Mouse (Mus musculus) heart, postnatal 0 days (tissue): ENCODE measurements around the gene Rfwd3. TPM values are rescaled to one million over a fixed set of nuclear protein-coding genes. Genes with fewer than 3 reads are reported as not detected.
"Not testable (repeated sequence)": the region's sequence is repeated elsewhere in the genome, so short reads cannot be mapped to it uniquely, and the experiment has no call there.

Experiments
- ATAC-seq: fragments of 200-750 bp; cut with Nextera tagmentation; 2 replicates; pipeline ENCODE4 v1.8.0; 2017; ENCODE audit warnings: low read depth, moderate number of reproducible peaks, moderate library complexity; ENCODE audit not compliant: insufficient read depth
- DNase-seq: peaks from one replicate; pipeline ENCODE4 v3.0.0-alpha.2; 2016; ENCODE audit warnings: low spot score
- H3K27ac ChIP-seq: fragments of 300-500 bp; sonication (generic); 2 replicates; pipeline ENCODE4 v1.5.1; 2014; ENCODE audit warnings: low read depth, mild to moderate bottlenecking
- H3K27me3 ChIP-seq: fragments of 300-500 bp; sonication (generic); 2 replicates; pipeline ENCODE4 v1.6.1; 2014; ENCODE audit warnings: low read length, mixed read lengths; ENCODE audit not compliant: control insufficient read depth, insufficient read depth
- H3K36me3 ChIP-seq: fragments of 300-500 bp; sonication (generic); replicated peaks from 2 replicates; pipeline ENCODE4 v1.6.1; 2014; ENCODE audit warnings: low read length, mixed read lengths; ENCODE audit not compliant: control insufficient read depth, insufficient read depth
- H3K4me1 ChIP-seq: fragments of 300-500 bp; sonication (generic); 2 replicates; pipeline ENCODE4 v1.6.1; 2014; ENCODE audit warnings: antibody characterized with exemption; ENCODE audit not compliant: control insufficient read depth, insufficient read depth
- H3K4me2 ChIP-seq: fragments of 300-500 bp; sonication (generic); 2 replicates; pipeline ENCODE4 v1.6.1; 2014; ENCODE audit warnings: low read depth, mild to moderate bottlenecking, low read length, moderate library complexity
- H3K4me3 ChIP-seq: fragments of 300-500 bp; sonication (generic); 2 replicates; pipeline ENCODE4 v1.5.1; 2014; ENCODE audit warnings: low read depth, low read length
- H3K9ac ChIP-seq: fragments of 300-500 bp; sonication (generic); replicated peaks from 2 replicates; pipeline ENCODE4 v1.6.1; 2014; ENCODE audit warnings: low read depth, low read length, mixed read lengths
- H3K9me3 ChIP-seq: fragments of 300-500 bp; sonication (generic); replicated peaks from 2 replicates; pipeline ENCODE4 v1.6.1; 2016; ENCODE audit warnings: low read length; ENCODE audit not compliant: control insufficient read depth
- CTCF ChIP-seq: IDR thresholded peaks from 2 replicates; pipeline ENCODE4 v1.5.1; 2016; ENCODE audit warnings: antibody characterized with exemption, control low read depth, low read depth
- EP300 ChIP-seq: IDR thresholded peaks from 2 replicates; pipeline ENCODE4 v1.6.1; 2016; ENCODE audit warnings: antibody characterized with exemption, low read depth
- WGBS: fragments of 180-500 bp; shearing (Covaris S2); extraction: QIAGEN DNeasy Blood & Tissue Kit; methylation state at CpG from one replicate; pipeline ENCODE4 v1.1.7; 2014; 5-methylcytosine and 5-hydroxymethylcytosine counted together
- polyA plus RNA-seq: library from polyadenylated mRNA; unstranded; fragments of >200 nt; fragmentation: Nextera tagmentation; extraction: Ambion mirVana; gene quantifications from 2 replicates; pipeline ENCODE4 v1.2.1, GENCODE M21; 2015
- total RNA-seq: library from RNA; depleted of rRNA; stranded (reverse); fragments of >200 nt; gene quantifications from 2 replicates; pipeline ENCODE4 v1.2.3, GENCODE M21; 2014; ENCODE audit warnings: low replicate concordance

The Rfwd3 gene
- total and polyA plus RNA-seq, 2 experiments from 2014 or later = 16.0 to 32.7 TPM

GRCm38 (mm10) chr8:111305031-111305730, 5.2 kb upstream of the Rfwd3 start:
- H3K9me3 ChIP-seq = no peaks in the 10 kb centered on the region
- ATAC-seq (no peak), DNase-seq (peak; percentile 19)
- whole genome bisulfite sequencing = 21% methylated on average over 5 of the region's 5 CpGs
- 0 out of 2 replicates have a peak overlapping the region, but pooled peaks have one; percentile 15 for H3K4me2 ChIP-seq
- H3K4me3 ChIP-seq = no peak overlapping the region
- H3K36me3 ChIP-seq = no peaks in the 10 kb centered on the region
- no peak overlapping the region for H3K9ac ChIP-seq
- H3K27me3 ChIP-seq = no peaks in the 10 kb centered on the region
- no peaks in the 10 kb centered on the region for H3K4me1 ChIP-seq
- H3K27ac ChIP-seq = peak overlapping the region; percentile 34; the same call in 1 of the 2 replicates
- TF ChIP-seq CTCF = no peak

DNA sequence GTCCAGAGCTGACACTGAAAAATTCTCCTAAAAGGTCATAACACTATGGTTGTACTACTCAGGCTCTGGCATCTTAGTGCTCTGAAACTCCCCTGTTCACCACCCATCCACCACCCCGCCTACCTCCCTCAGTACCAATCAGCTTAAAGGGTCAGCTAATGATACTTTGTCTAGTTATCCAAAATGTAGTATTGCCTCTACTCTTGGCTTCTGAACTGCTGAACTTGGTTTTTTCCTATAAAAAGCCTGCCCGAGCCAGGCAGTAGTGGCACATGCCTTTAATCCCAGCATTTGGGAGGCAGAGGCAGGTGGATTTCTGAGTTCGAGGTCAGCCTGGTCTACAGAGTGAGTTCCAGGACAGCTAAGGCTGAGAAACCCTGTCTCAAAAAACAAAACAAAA, 4.3 kb upstream of the Rfwd3 start:
- H3K4me3 ChIP-seq = no peak overlapping the region
- no peak for ATAC-seq
- TF ChIP-seq CTCF (no peak), EP300 (no peak)
- DNase-seq = no peak
- H3K9ac ChIP-seq = no peak overlapping the region
- 81% methylated on average over 3 of the region's 3 CpGs for WGBS
- no peaks in the 10 kb centered on the region for H3K27me3 ChIP-seq
- H3K27ac ChIP-seq = no peak overlapping the region
- H3K4me2 ChIP-seq = no peak overlapping the region
- H3K9me3 ChIP-seq = no peaks in the 10 kb centered on the region
- H3K36me3 ChIP-seq = no peaks in the 10 kb centered on the region
- no peaks in the 10 kb centered on the region for H3K4me1 ChIP-seq

- not testable (repeated sequence) for H3K4me3 ChIP-seq, H3K27ac ChIP-seq, H3K36me3 ChIP-seq, H3K9ac ChIP-seq, ATAC-seq, H3K4me2 ChIP-seq, H3K27me3 ChIP-seq, H3K9me3 ChIP-seq, DNase-seq, H3K4me1 ChIP-seq
- 70% methylated on average over 5 of the region's 5 CpGs for WGBS
Observed at GRCm38 (mm10) chr8:111303076-111303803, 3.2 kb upstream of the Rfwd3 start.

- peaks cover 12% of the 10 kb centered on the region for H3K4me1 ChIP-seq
- H3K9me3 ChIP-seq = no peaks in the 10 kb centered on the region
- 63% methylated on average over 11 of the region's 11 CpGs for WGBS
- H3K36me3 ChIP-seq = peaks cover 11% of the 10 kb centered on the region
- no peak overlapping the region for H3K9ac ChIP-seq
- TF ChIP-seq CTCF (peak; percentile 16; the same call in 1 of the 2 replicates), EP300 (no peak)
- H3K27ac ChIP-seq = peak overlapping the region; percentile 51; the same call in 1 of the 2 replicates
- H3K4me3 ChIP-seq = peak overlapping the region; percentile 99; the same call in 1 of the 2 replicates
- H3K27me3 ChIP-seq = no peaks in the 10 kb centered on the region
- no peak for ATAC-seq
- DNase-seq = no peak
- H3K4me2 ChIP-seq = peak overlapping the region; percentile 46
Observed at GRCm38 (mm10) chr8:111300597-111301546, 850 bp upstream of the Rfwd3 start.

- H3K4me3 ChIP-seq = peak overlapping the region; percentile 99
- DNase-seq (peak; percentile 33), ATAC-seq (peak; percentile 10; the same call in 1 of the 2 replicates)
- H3K27me3 ChIP-seq = no peaks in the 10 kb centered on the region
- no peak for TF ChIP-seq EP300
- TF ChIP-seq CTCF = no peak
- H3K9ac ChIP-seq = peak overlapping the region; percentile 95
- H3K27ac ChIP-seq = peak overlapping the region; percentile 95
- H3K4me1 ChIP-seq = peaks cover 12% of the 10 kb centered on the region
- H3K36me3 ChIP-seq = peaks cover 19% of the 10 kb centered on the region
- no peaks in the 10 kb centered on the region for H3K9me3 ChIP-seq
- peak overlapping the region; percentile 74 for H3K4me2 ChIP-seq
- under 1% methylated on average over 28 of the region's 28 CpGs for WGBS
Observed at GRCm38 (mm10) chr8:111299363-111299820, 630 bp downstream of the Rfwd3 start.
